Mouse (Mus musculus) limb, embryonic 11.5 days (tissue): ENCODE results near the gene Pacsin1. TPM values are rescaled to one million over a fixed set of nuclear protein-coding genes. Genes with fewer than 3 reads are reported as not detected.
A peak's percentile ranks its signal among the peaks of the same experiment; 100 is the strongest.

Source experiments
- ATAC-seq: fragments of 200-750 bp; cut with Nextera tagmentation; 2 replicates; pipeline ENCODE4 v1.8.0; 2017; ENCODE audit warnings: low read depth; ENCODE audit not compliant: insufficient number of reproducible peaks, low FRiP score, low TSS enrichment
- DNase-seq: peaks from one replicate; pipeline ENCODE4 v3.0.0-alpha.2; 2015; ENCODE audit warnings: low spot score
- H3K27ac ChIP-seq: fragments of 300-500 bp; sonication (generic); replicated peaks from 2 replicates; pipeline ENCODE4 v1.5.1; 2014; ENCODE audit warnings: low read depth, mild to moderate bottlenecking, low read length
- H3K27me3 ChIP-seq: fragments of 300-500 bp; sonication (generic); 2 replicates; pipeline ENCODE4 v1.6.1; 2014; ENCODE audit warnings: mild to moderate bottlenecking, low read length, mixed read lengths; ENCODE audit not compliant: control insufficient read depth, insufficient read depth
- H3K36me3 ChIP-seq: fragments of 300-500 bp; sonication (generic); 2 replicates; pipeline ENCODE4 v1.6.1; 2014; ENCODE audit warnings: mild to moderate bottlenecking, low read length, moderate library complexity, mixed read lengths; ENCODE audit not compliant: control insufficient read depth, insufficient read depth
- H3K4me1 ChIP-seq: fragments of 300-500 bp; sonication (generic); 2 replicates; pipeline ENCODE4 v1.6.1; 2014; ENCODE audit warnings: low read length, mixed read lengths; ENCODE audit not compliant: control insufficient read depth, insufficient read depth
- H3K4me2 ChIP-seq: fragments of 300-500 bp; sonication (generic); 2 replicates; pipeline ENCODE4 v1.6.1; 2014; ENCODE audit warnings: low read depth, mild to moderate bottlenecking, moderate library complexity; ENCODE audit not compliant: severe bottlenecking
- H3K4me3 ChIP-seq: fragments of 300-500 bp; sonication (generic); 2 replicates; pipeline ENCODE4 v1.5.1; 2014; ENCODE audit warnings: low read depth, low read length
- H3K9ac ChIP-seq: fragments of 300-500 bp; sonication (generic); 2 replicates; pipeline ENCODE4 v1.6.1; 2014; ENCODE audit warnings: mild to moderate bottlenecking, low read length
- H3K9me3 ChIP-seq: fragments of 300-500 bp; sonication (generic); 2 replicates; pipeline ENCODE4 v1.6.1; 2016; ENCODE audit warnings: low read length; ENCODE audit not compliant: control insufficient read depth
- WGBS: fragments of 180-500 bp; shearing (Covaris S2); extraction: QIAGEN DNeasy Blood & Tissue Kit; methylation state at CpG from one replicate; pipeline ENCODE4 v1.1.7; 2014; 5-methylcytosine and 5-hydroxymethylcytosine counted together
- polyA plus RNA-seq: library from polyadenylated mRNA; unstranded; fragments of >200 nt; fragmentation: Nextera tagmentation; extraction: Ambion mirVana; gene quantifications from 2 replicates; pipeline ENCODE4 v1.2.1, GENCODE M21; 2014

The Pacsin1 gene
- polyA plus RNA-seq, 1 experiment from 2014 or later: 5.6 TPM

GRCm38 (mm10) chr17:27700812-27701211 lies 45.5 kb downstream of the Pacsin1 start:
- Histone ChIP-seq H3K4me3 (no peak overlapping the region), H3K36me3 (no peaks in the 10 kb centered on the region), H3K9me3 (no peaks in the 10 kb centered on the region), H3K4me2 (no peak overlapping the region), H3K4me1 (no peaks in the 10 kb centered on the region), H3K27ac (no peak overlapping the region), H3K9ac (no peak overlapping the region), H3K27me3 (0 out of 2 replicates have a peak, but pooled peaks cover 2% of the 10 kb centered on the region)
- DNase-seq: no peak
- WGBS: 77% methylated on average over 2 of the region's 2 CpGs
- no peak; the same call in 1 of the 2 replicates for ATAC-seq

- Histone ChIP-seq H3K36me3 (no peaks in the 10 kb centered on the region), H3K9ac (no peak overlapping the region), H3K4me3 (no peak overlapping the region), H3K4me2 (no peak overlapping the region), H3K9me3 (no peaks in the 10 kb centered on the region), H3K4me1 (no peaks in the 10 kb centered on the region), H3K27ac (no peak overlapping the region), H3K27me3 (0 out of 2 replicates have a peak, but pooled peaks cover 7% of the 10 kb centered on the region)
- no peak for DNase-seq
- WGBS: 76% methylated on average over 6 of the region's 6 CpGs
- no peak for ATAC-seq
Observed at GRCm38 (mm10) chr17:27701856-27702255, 46.5 kb downstream of the Pacsin1 start.

GRCm38 (mm10) chr17:27702518-27702917 lies 47.2 kb downstream of the Pacsin1 start:
- ATAC-seq (no peak), DNase-seq (peak; percentile 82)
- Histone ChIP-seq H3K4me1 (no peaks in the 10 kb centered on the region), H3K4me2 (peak overlapping the region; percentile 45), H3K36me3 (no peaks in the 10 kb centered on the region), H3K27ac (no peak overlapping the region), H3K9ac (no peak overlapping the region), H3K9me3 (no peaks in the 10 kb centered on the region), H3K27me3 (0 out of 2 replicates have a peak, but pooled peaks cover 7% of the 10 kb centered on the region), H3K4me3 (0 out of 2 replicates have a peak overlapping the region, but pooled peaks have one; percentile 5)
- WGBS: 1% methylated on average over 32 of the region's 34 CpGs

- 72% methylated on average over 5 of the region's 5 CpGs for WGBS
- no peak overlapping the region for H3K9ac ChIP-seq
- no peak overlapping the region for H3K4me3 ChIP-seq
- 0 out of 2 replicates have a peak, but pooled peaks cover 7% of the 10 kb centered on the region for H3K27me3 ChIP-seq
- ATAC-seq (no peak), DNase-seq (peak; percentile 38)
- H3K36me3 ChIP-seq: no peaks in the 10 kb centered on the region
- H3K27ac ChIP-seq: no peak overlapping the region
- H3K4me1 ChIP-seq: 0 out of 2 replicates have a peak, but pooled peaks cover 2% of the 10 kb centered on the region
- no peak overlapping the region for H3K4me2 ChIP-seq
- no peaks in the 10 kb centered on the region for H3K9me3 ChIP-seq
Observed at GRCm38 (mm10) chr17:27703961-27704621, 48.8 kb downstream of the Pacsin1 start.

GRCm38 (mm10) chr17:27705661-27706060 lies 50.4 kb downstream of the Pacsin1 start:
- 0 out of 2 replicates have a peak, but pooled peaks cover 7% of the 10 kb centered on the region for H3K27me3 ChIP-seq
- 32% methylated on average over 10 of the region's 10 CpGs for WGBS

DNA sequence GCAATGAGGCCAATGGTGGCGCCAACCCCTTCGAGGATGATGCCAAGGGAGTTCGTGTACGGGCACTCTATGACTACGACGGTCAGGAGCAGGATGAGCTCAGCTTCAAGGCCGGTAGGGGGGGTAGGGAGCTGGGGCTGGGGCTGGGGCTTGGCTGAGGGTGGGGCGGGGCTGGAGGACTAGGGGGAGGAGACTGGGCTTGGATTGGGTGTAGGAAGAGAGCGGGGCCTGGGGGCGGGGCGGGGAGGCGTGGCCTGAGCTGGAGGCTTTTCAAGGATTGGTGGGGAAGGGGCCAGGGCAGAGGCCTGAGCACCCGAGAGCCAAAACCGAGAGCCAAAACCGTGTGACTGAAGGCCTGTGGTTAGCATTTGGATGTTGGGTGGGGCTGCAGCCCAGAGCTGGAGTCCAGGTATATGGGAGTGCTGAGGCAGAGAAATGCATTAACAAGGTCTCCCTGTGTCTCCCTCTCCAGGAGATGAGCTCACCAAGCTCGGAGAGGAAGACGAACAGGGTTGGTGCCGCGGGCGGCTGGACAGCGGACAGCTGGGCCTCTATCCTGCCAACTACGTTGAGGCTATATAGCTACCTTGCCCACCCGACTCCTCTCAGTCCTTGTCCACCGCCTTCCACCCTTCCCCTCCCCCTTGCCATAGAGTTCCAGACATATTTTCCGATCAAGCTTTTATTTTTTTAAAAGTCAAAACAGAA lies 52.8 kb downstream of the Pacsin1 start:
- 7% methylated on average over 25 of the region's 25 CpGs for WGBS
- no peak overlapping the region for H3K27ac ChIP-seq
- ATAC-seq (peak; percentile 87), DNase-seq (peak; percentile 92)
- H3K36me3 ChIP-seq: no peaks in the 10 kb centered on the region
- 0 out of 2 replicates have a peak, but pooled peaks cover 7% of the 10 kb centered on the region for H3K27me3 ChIP-seq
- H3K9me3 ChIP-seq: no peaks in the 10 kb centered on the region
- H3K4me2 ChIP-seq: peak overlapping the region; percentile 53
- H3K4me1 ChIP-seq: 0 out of 2 replicates have a peak, but pooled peaks cover 2% of the 10 kb centered on the region
- peak overlapping the region; percentile 20; the same call in 1 of the 2 replicates for H3K4me3 ChIP-seq
- peak overlapping the region; percentile 49; the same call in 1 of the 2 replicates for H3K9ac ChIP-seq

More at GRCm38 (mm10) chr17:27705661-27706060, 50.4 kb downstream of the Pacsin1 start:
- 0 out of 2 replicates have a peak, but pooled peaks cover 2% of the 10 kb centered on the region for H3K4me1 ChIP-seq
- no peaks in the 10 kb centered on the region for H3K36me3 ChIP-seq
- no peak overlapping the region for H3K27ac ChIP-seq
- no peak overlapping the region for H3K4me3 ChIP-seq
- ATAC-seq: no peak
- no peak overlapping the region for H3K9ac ChIP-seq
- no peak for DNase-seq
- no peak overlapping the region for H3K4me2 ChIP-seq
- H3K9me3 ChIP-seq: no peaks in the 10 kb centered on the region

DNA sequence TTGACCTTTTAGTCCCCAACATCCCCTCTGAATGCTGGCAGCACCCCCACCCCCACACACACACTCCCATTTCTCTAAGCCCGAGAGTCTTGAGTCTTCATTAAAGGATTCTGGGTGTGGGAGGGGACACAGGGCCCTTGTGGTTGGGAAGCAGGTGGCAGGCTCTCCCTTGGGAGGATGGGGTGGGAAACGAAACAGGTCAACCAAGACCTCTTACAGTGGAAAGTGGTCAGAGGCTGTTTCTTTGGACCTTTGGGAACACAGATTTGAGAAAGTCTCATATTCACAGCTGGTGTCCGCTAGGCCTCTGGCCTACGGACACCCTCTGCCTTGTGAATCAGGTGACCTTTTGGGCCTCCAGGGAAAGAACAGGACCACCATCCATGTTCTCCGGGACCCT lies 54.3 kb downstream of the Pacsin1 start:
- Histone ChIP-seq H3K27me3 (0 out of 2 replicates have a peak, but pooled peaks cover 7% of the 10 kb centered on the region), H3K36me3 (no peaks in the 10 kb centered on the region), H3K4me3 (no peak overlapping the region), H3K4me1 (0 out of 2 replicates have a peak, but pooled peaks cover 2% of the 10 kb centered on the region), H3K9ac (no peak overlapping the region), H3K27ac (no peak overlapping the region), H3K4me2 (no peak overlapping the region), H3K9me3 (no peaks in the 10 kb centered on the region)
- DNase-seq: no peak
- WGBS: 79% methylated on average over 5 of the region's 5 CpGs
- no peak for ATAC-seq

DNA sequence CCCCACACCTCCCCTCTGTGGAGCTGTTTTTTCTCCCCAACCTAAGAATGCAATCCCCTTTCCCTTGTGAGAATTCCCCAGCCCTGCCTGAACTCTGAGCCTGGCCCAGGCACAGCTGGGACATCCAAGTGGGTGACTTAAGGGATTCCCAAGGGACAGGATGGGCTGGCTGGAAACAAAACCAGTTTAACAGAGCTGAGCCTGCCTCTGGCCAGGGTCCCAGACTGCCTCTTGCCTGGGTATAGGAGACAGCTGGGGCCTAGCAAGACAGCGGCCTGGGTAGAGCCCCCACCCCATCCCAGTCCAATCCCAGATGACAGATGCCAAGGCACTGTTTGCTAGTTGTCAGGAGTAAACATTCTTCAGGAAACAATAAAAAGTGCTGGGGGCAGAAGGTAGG lies 57.5 kb downstream of the Pacsin1 start:
- no peaks in the 10 kb centered on the region for H3K9me3 ChIP-seq
- no peak overlapping the region for H3K9ac ChIP-seq
- no peak overlapping the region for H3K27ac ChIP-seq
- H3K36me3 ChIP-seq: no peaks in the 10 kb centered on the region
- H3K27me3 ChIP-seq: no peaks in the 10 kb centered on the region
- no peak for ATAC-seq
- no peak for DNase-seq
- no peak overlapping the region for H3K4me3 ChIP-seq
- no peak overlapping the region for H3K4me2 ChIP-seq
- 71% methylated on average over 1 of the region's 1 CpGs for WGBS
- H3K4me1 ChIP-seq: peaks cover 7% of the 10 kb centered on the region; the same call in 1 of the 2 replicates
